Mouse (Mus musculus) ovary, adult 2 months (tissue): ENCODE data around the gene Esr2. TPM values are rescaled to one million over a fixed set of nuclear protein-coding genes. Genes with fewer than 3 reads are reported as not detected.

Experiments used
- polyA plus RNA-seq: library from polyadenylated mRNA; depleted of rRNA; stranded (reverse); fragments of >200 nt; gene quantifications from 2 replicates; pipeline ENCODE4 v1.2.3, GENCODE M21; 2012; rRNA removed

The Esr2 gene
- 38.0 and 46.6 TPM in 2 replicates for polyA plus RNA-seq

DNA sequence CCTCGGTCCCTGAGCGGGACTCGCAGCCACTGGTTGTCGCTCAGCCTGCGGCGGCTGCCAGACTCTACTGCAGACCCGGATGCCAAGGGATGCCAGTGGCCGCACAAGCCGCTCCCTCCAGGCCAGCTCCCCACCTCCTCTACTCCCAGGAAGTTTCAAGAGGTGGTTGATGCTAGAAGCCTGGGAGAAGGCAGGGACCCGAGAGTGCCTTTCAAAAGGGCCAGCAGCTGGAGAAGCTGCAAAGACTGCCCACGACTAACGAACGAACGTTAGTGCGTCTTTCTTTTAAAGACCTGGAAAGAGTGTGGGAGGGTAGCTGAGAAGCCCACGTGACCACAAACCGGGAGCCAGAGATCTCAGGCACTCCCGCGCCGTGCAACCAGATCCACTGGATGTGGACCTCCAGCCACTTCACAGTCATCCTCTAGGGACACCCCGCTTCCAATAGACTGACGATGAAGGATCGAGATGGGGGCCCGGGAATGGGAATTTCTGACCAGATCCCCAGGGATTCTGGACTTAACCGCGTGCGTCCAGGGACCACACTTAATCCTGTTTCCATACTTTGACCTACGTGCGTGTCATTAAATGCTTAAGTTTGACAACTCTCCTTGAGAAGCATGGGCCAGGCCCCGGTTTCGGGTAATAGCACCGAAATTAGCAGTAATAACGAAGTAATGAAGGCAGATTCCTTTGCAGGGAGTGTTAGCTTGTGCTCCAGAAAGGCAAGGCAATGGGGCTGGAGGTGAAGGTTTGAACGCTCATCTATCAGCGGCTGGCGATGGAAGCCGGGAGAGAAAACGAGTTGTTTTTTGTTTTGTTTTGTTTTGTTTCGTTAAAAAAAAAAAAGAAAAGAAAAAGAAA lies at the start of gene Esr2:
Gene Esr2 (minus strand): TSS at position 260 of the 864 bp plus-strand sequence.

Other genes with a start within 250 kb of the Esr2 start
- not detected in 2 replicates for gene Tex21, start 69.5 kb upstream of the Esr2 start, polyA plus RNA-seq
- gene Mthfd1, start 78.0 kb upstream of the Esr2 start, polyA plus RNA-seq: 21.9 and 23.8 TPM in 2 replicates
- 0.19 and 0.25 TPM in 2 replicates for gene Akap5, start 147.6 kb upstream of the Esr2 start, polyA plus RNA-seq
- 10.3 and 11.3 TPM in 2 replicates for gene Zbtb25, start 192.3 kb upstream of the Esr2 start, polyA plus RNA-seq
- gene Zbtb1, start 193.0 kb upstream of the Esr2 start, polyA plus RNA-seq: 2.5 and 3.6 TPM in 2 replicates
- gene Hspa2, start 226.9 kb upstream of the Esr2 start, polyA plus RNA-seq: 49.5 and 53.6 TPM in 2 replicates
- 0.49 and 0.70 TPM in 2 replicates for gene Ppp1r36, start 240.3 kb upstream of the Esr2 start, polyA plus RNA-seq